Mouse (Mus musculus) bone marrow, adult 2 months (tissue): ENCODE data around the gene Mlh1. TPM values are rescaled to one million over a fixed set of nuclear protein-coding genes. Genes with fewer than 3 reads are reported as not detected.

ENCODE experiments used
- H3K27ac ChIP-seq: fragments of 200-500 bp; 2 replicates; pipeline ENCODE4 v1.5.1; 2012; ENCODE audit warnings: low read depth, mild to moderate bottlenecking, control low read depth, inconsistent platforms, low read length; ENCODE audit not compliant: control insufficient read depth, poor library complexity, insufficient read depth
- H3K4me1 ChIP-seq: fragments of 200-500 bp; 2 replicates; pipeline ENCODE4 v1.6.1; 2011; ENCODE audit warnings: low read length; ENCODE audit not compliant: control insufficient read depth, insufficient read depth
- H3K4me3 ChIP-seq: fragments of 200-500 bp; replicated peaks from 2 replicates; pipeline ENCODE3; 2011; ENCODE audit warnings: mild to moderate bottlenecking, low read depth, low read length, control low read depth; ENCODE audit not compliant: control insufficient read depth
- CTCF ChIP-seq: fragments of 200-500 bp; IDR thresholded peaks from 2 replicates; pipeline ENCODE4 v1.5.1; 2011; ENCODE audit warnings: low read length, control low read depth; ENCODE audit not compliant: control insufficient read depth, insufficient read depth
- POLR2A ChIP-seq: fragments of 200-500 bp; IDR thresholded peaks from 2 replicates; pipeline ENCODE4 v1.6.1; 2011; ENCODE audit warnings: low read depth, mild to moderate bottlenecking, control low read depth, low read length, borderline replicate concordance; ENCODE audit not compliant: control insufficient read depth
- WGBS: fragments of 180-500 bp; shearing (Covaris S2); methylation state at CpG from one replicate; pipeline ENCODE4 v1.1.7; 2018; 5-methylcytosine and 5-hydroxymethylcytosine counted together
- polyA plus RNA-seq: library from polyadenylated mRNA; stranded (reverse); fragments of >200 nt; gene quantifications from 2 replicates; pipeline ENCODE4 v1.2.4, GENCODE M21; 2011; ENCODE audit warnings: low replicate concordance; ENCODE audit not compliant: missing spikeins, insufficient read depth, insufficient read length

Gene Mlh1
- polyA plus RNA-seq, 1 experiment = 34.8 TPM

DNA sequence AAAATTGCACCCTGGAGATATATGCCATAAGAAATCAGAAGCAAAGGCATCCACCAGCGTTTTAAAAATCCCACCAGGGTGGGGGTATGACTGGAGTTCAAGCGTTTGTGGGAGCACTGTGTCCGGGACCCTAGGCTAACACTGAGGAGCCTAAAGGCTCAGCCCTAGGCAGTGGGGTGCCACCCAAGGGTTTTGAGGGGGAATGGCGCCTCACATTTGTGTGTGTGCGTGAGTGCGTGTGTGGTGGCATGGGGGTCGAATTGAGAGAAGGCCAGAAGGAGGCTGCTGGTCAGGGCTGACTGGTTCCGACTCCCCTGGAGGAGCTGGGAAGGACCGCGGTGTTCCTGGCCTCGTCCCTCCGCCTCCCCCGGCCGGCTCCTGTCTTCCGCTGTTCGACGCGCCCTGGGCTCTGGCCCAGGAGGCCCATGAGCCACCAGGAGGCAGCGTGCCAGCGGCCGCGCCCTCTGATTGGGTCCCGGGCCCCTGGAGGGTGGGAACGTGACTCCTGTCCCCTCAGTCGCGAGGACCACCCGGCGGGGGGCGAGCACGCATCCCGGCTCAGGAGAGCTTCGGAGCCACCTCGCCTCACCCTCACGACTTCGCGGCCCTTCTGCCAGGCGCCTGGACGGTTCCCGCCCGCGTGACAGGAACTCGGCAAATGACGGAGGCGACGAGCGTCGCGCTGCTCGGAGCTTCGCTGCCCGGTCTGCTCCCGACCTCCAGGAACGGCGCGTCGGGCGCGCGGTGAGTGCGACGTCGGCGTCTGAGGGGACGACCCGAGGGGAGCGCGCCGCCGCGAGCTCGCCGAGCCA is 39.6 kb upstream of the Mlh1 start, which contains the start of gene Trank1:
TSS of gene Trank1 (plus strand) at position 709 of the 812 bp plus-strand sequence.
- no peak for TF ChIP-seq POLR2A
- TF ChIP-seq CTCF = no peak
- H3K27ac ChIP-seq = no peak within 1 kb of the TSS; the same call in 1 of the 2 replicates
- no peaks in the 10 kb centered on the region for H3K4me1 ChIP-seq
- H3K4me3 ChIP-seq = no peak within 1 kb of the TSS
- WGBS = 17% methylated on average over 71 of the region's 72 CpGs

DNA sequence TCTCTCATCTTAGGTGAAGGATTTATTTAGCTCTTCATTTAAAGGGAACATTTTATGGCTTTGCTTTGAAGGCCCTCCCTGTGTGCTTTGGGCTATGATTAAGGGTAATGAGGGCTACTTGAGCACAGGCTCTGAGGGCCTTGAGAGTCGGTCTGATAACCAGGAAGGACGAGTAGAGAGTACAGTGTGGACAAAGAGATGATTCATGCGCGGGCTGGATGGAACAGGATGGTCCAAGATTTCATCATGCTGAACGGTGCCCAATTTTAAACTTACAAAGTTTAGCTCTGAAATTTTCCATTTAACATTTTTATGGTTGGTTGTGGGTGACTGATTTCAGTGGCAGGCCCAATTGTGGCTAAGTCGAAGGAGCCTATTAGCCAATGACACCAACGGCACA is 34.6 kb upstream of the Mlh1 start:
- H3K27ac ChIP-seq = no peak overlapping the region
- no peaks in the 10 kb centered on the region for H3K4me1 ChIP-seq
- H3K4me3 ChIP-seq = no peak overlapping the region
- WGBS = 75% methylated on average over 7 of the region's 7 CpGs
- TF ChIP-seq POLR2A (no peak), CTCF (no peak)

DNA sequence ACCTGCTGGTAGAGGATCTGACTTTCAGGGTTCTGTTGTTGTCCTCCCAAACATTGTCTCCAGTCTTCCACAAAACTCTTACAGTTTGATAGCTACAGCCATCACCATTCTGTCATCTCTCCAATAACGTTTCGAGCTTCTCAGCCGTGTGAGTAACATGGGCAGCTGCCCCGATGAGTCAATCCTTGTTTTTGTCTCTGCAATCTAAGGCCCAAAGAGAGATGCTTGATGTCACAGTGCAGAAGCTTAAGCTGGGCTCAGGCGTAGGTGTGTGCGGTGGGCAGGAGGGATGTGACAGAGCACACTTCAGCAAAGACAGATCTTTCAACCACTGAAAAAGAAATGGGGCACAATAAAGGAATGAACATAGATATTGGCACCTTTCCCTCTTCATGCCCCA is 32.4 kb upstream of the Mlh1 start:
- WGBS = 83% methylated on average over 6 of the region's 6 CpGs
- no peak overlapping the region for H3K4me3 ChIP-seq
- TF ChIP-seq POLR2A (no peak), CTCF (no peak)
- H3K27ac ChIP-seq = no peak overlapping the region
- H3K4me1 ChIP-seq = no peaks in the 10 kb centered on the region

DNA sequence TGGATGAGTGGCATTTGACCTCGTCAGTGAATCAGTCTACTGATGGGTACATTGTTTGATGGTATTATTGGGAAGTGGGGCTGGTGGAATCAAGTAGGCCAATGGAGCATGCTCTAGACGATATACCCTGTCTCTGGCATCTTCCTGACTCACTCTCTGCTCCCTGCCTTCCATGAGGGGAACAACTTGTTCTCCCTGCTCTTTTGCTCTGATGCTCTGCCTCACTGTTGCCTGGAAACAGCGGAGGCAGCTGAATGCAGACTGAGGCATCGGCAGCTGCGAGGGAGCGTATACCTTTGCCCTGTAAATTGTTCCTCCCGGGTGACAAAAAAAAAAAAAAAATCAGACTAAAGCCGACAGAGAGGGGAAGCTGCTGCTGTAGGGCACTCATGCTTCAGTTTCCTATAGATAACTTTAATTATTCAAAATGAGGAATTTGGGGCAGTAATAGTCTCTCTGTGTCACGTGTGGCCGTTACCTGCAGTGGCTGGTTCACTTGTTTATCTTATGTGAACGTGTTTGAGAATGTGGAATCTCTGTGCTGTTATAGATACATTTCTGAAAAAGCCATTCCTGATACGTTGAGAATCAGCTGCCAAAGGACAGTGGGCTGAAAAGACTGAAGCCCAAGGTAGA is 30.7 kb upstream of the Mlh1 start:
- H3K27ac ChIP-seq = no peak overlapping the region
- WGBS = 41% methylated on average over 12 of the region's 12 CpGs
- no peak overlapping the region for H3K4me3 ChIP-seq
- H3K4me1 ChIP-seq = no peaks in the 10 kb centered on the region
- TF ChIP-seq CTCF (no peak), POLR2A (no peak)

DNA sequence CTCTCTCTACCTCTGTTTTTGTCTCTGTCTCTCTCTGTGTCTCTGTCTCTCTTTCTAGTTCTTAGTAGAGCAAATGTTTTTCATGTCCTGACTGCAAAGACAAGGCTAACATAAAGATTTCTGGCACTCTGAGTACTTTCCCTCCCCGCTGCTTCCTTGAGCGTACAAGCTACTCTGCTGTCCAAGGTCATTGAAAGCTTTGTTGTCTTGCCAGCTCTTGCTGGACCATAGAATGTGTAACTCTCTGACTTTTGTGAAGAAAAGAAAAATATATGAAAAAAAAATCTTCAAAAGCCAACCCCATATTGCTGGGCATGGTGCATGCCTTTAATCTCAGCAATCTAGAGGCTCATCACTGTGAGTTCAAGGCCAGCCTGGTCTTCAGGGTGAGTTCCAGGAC is 27.0 kb upstream of the Mlh1 start:
- 95% methylated on average over 2 of the region's 2 CpGs for WGBS
- Histone ChIP-seq H3K4me3 (no peak overlapping the region), H3K27ac (no peak overlapping the region), H3K4me1 (no peaks in the 10 kb centered on the region)
- no peak for TF ChIP-seq POLR2A

DNA sequence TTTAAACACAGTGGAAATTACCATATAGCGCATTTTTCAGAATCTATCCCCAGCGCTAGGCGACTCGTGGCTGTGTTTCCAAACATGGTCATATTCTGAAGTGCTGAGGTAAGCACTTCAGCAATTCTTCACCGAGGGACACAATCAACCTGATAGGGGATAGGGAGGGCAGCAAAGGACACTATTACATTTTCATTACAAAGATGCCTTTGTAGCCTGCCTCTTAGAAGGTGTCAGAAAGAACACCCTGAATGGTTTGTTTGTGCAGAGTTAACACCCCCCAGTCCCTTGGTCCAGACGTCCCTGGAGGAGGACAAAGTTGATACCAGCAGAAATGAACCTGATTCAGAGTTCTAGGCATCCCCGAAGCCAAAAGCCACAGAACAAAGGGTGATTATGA is 24.8 kb upstream of the Mlh1 start:
- no peaks in the 10 kb centered on the region for H3K4me1 ChIP-seq
- no peak overlapping the region for H3K27ac ChIP-seq
- H3K4me3 ChIP-seq = no peak overlapping the region
- no peak for TF ChIP-seq CTCF
- no peak for TF ChIP-seq POLR2A
- 76% methylated on average over 7 of the region's 7 CpGs for WGBS

DNA sequence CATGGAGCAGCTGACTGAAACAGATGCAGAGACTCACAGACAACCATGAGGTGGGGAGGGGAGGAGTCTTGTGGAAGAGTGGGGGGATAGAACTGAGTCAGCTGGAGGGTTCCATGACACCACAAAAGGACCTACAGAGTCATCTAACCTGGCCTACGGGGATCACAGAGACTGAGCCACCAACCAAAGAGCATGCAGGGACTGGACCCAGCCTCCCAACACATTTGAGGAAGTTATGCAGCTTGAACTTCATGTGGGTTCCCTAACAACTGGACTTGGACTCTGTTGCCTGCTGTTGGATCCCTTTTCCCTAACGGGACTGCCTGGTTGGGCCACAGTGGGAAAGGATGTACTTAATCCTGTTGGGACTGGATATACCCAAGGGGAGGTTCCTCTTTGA is 23.7 kb upstream of the Mlh1 start:
- Histone ChIP-seq H3K4me3 (no peak overlapping the region), H3K4me1 (no peaks in the 10 kb centered on the region), H3K27ac (no peak overlapping the region)
- TF ChIP-seq POLR2A (no peak), CTCF (no peak)
- 34% methylated on average over 2 of the region's 2 CpGs for WGBS

DNA sequence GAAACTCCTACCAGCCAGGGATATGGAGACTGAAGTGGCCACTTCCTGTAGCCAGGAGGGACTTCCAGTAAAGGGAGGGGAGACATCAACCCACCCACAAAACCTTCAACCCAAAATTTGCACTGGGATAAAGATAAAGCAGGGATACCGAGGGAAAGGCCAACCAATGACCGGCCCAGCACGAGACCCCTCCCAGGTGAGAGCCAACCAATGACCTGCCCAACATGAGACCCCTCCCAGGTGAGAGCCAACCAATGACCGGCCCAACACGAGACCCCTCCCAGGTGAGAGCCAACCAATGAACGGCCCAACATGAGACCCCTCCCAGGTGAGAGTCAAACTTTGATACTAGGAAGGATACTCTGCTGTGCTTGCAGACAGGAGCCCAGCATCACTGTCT is 23.3 kb upstream of the Mlh1 start:
- TF ChIP-seq CTCF = no peak
- no peak for TF ChIP-seq POLR2A
- Histone ChIP-seq H3K4me3 (no peak overlapping the region), H3K27ac (no peak overlapping the region), H3K4me1 (no peaks in the 10 kb centered on the region)
- 84% methylated on average over 6 of the region's 6 CpGs for WGBS
